Mouse (Mus musculus) cerebellum, adult 8-10 months (tissue): ENCODE results near the gene Musk.

ENCODE experiments used
- DNase-seq: peaks from one replicate; pipeline ENCODE4 v3.0.0; 2022

The Musk gene

GRCm38 (mm10) chr4:58419225-58419624 is 133.5 kb downstream of the Musk start:
- DNase-seq = no peak

GRCm38 (mm10) chr4:58423276-58423930 is 137.6 kb downstream of the Musk start:
- DNase-seq = no peak
